Mouse (Mus musculus) CD8-positive naive resting alpha-beta T cell, adult 57 days (primary cell): ENCODE measurements around the gene Gm42421. TPM values are rescaled to one million over a fixed set of nuclear protein-coding genes. Genes with fewer than 3 reads are reported as not detected.

ENCODE experiments used
- total RNA-seq: library from RNA; stranded (reverse); gene quantifications from one replicate; pipeline ENCODE4 v1.2.4, GENCODE M21; 2023

Gene Gm42421
- total RNA-seq: not detected

DNA sequence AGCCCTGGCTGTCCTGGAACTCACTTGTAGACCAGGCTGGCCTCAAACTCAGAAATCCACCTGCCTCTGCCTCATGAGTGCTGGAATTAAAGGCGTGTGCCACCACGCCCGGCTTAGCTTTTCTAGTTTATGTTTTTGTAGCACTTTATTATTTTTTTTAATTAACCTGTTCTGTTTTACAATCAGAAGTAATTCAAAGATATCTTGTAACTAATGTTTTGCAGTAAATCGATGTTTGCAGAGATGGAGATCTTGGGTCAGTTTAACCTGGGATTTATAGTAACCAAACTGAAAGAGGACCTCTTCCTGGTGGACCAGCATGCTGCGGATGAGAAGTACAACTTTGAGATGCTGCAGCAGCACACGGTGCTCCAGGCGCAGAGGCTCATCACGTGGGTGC is at the start of gene Gm42421:
Gm42421 (plus strand) TSS at position 301 of the 400 bp plus-strand sequence.

DNA sequence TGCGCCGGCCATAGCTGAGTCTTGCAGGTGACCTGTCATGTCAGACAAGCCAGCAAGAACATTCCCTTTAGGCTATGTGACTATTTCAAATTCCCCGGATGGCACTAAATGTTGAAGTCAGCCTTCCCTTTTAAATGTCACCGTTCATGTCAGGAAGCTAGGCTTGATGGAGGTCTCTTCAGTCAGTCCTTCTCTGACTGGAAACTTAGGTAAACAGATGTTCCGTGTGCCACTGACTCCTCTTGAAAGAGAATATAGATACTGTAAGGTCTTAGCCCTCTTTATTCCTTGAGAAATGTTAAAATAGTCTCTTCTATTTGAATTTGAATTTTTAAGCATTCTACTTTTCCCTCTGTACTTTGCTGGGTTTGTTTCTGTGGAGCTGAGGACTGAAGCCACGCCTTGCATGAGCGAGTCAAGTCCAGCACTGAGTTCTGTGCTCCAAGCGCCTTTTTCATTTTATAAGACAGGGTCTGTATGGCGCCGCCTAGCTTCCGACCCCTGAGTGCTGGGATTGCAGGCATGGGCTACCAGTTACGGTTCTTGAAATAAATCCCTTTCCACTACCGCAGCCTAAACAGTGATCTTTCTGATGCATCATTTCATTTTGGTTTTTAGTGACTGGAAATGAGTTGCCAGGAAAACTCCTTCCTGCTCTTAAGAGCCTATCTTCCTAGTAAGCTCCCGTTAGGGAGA is 30.2 kb upstream of the Gm42421 start, which contains the start of gene Ankrd61:
Ankrd61 (minus strand) TSS at position 51 of the 696 bp plus-strand sequence.

DNA sequence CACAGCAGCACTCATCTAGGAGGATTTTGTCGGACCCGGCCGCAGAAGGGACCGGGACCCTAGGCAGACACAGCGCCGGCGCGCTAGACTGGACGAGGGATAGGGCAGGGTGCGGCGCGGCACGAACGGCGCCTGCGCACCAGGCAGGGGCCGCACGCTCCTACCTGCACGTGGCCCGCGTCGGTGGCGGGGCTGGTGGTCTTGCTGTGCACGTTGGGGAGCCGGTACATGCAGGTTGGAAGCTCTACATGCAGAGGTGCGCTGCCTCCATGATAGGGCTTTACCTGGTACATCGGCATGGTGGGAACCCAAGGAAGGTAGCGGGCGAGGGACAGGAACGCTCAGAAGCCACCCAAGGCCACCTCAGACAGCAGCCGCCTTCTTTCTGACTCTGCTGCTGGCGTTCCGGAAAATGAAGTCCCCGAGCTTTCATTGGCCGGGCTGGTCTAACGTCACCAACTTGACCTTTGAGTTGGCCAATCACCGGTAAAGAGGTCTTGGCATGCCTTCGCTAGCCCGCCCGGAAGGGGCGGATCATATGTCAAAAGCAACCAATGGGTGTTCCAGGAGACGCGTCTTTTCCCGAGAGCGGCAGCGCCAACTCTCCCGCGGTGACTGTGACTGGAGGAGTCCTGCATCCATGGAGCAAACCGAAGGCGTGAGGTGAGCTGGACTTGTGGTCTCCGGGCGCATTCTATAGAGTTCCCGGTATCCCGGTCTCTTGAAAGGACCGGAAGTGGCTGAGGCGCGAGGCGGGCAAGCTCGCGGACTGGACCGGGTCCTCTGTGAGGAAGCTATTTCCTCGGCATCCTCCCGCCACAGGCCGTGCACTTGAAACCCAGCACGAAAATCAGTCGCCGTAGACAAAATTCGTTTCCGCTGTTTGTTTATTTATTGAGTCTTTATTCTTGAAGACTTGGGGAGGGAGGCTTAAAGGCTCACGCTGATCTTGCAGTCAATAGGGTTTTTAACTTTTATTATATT is 18.3 kb upstream of the Gm42421 start, which contains the start of the genes Aimp2 and Pms2:
Aimp2 (minus strand) TSS at position 431 of the 984 bp plus-strand sequence.
Pms2 (plus strand) TSS at position 548 of the 984 bp plus-strand sequence.

DNA sequence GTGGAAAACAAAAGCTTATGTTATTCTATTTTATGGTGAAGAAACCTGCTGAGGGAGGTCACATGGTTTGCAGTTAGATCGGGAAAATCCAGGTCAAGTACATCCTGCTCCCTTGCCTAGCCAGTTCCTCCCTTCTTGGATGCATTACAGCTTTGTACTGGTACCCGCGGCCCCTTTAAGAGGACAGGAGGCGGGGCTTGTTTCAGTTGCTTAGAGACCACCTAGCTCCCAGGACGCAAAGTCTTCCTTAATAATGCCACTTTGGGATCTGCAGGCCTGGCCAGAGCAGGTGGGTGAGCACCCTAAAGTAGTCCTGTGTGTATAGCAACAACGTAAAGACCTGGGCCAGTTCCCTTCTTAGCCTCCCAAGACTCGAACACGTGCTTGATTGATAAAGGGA is 4.9 kb downstream of the Gm42421 start, which contains the start of gene Rsph10b:
Rsph10b (plus strand) TSS at position 205 of the 400 bp plus-strand sequence.

Other genes with a start within 250 kb of the Gm42421 start
- gene Usp42, start 195.9 kb upstream of the Gm42421 start, total RNA-seq: 32.3 TPM
- 33.3 TPM for gene Eif2ak1, start 110.4 kb upstream of the Gm42421 start, total RNA-seq
- 0.37 TPM for gene Ankrd61, start 30.5 kb upstream of the Gm42421 start, total RNA-seq
- 30.1 TPM for gene Aimp2, start 18.3 kb upstream of the Gm42421 start, total RNA-seq
- 22.9 TPM for gene Pms2, start 18.2 kb upstream of the Gm42421 start, total RNA-seq
- 1.3 TPM for gene Rsph10b, start 4.9 kb downstream of the Gm42421 start, total RNA-seq
- gene Ccz1, start 86.7 kb downstream of the Gm42421 start, total RNA-seq: 68.4 TPM
- not detected for gene Ocm, start 98.5 kb downstream of the Gm42421 start, total RNA-seq
- gene Lmtk2, start 172.3 kb downstream of the Gm42421 start, total RNA-seq: 32.4 TPM